Mouse (Mus musculus): ENCODE measurements around the gene Akip1.

GRCm38 (mm10) chr7:109695339-109695726 is 8.2 kb upstream of the Akip1 start:
- no peak for TF ChIP-seq MAFK (IDR thresholded peaks at IDR 0.05; ENCODE audit: insufficient read depth, low read depth, low read length)
- no peak for TF ChIP-seq CHD2 (IDR thresholded peaks at IDR 0.05; ENCODE audit: low read depth, low read length)
- no peak for TF ChIP-seq ZC3H11A (IDR thresholded peaks at IDR 0.05; ENCODE audit: borderline replicate concordance, low read depth, low read length)
